ENCODE assay signal across 12 mouse cellular contexts in genomic region chr7:73745903-73746302, GRCm38 (mm10). TPM values are rescaled to one million over a fixed set of nuclear protein-coding genes. Genes with fewer than 3 reads are reported as not detected.
A peak's percentile ranks its signal among the peaks of the same experiment; 100 is the strongest.
DNase-seq lines count a peak whose midpoint lies in the region; ATAC-seq and TF ChIP-seq lines count a peak whose summit lies in the region.
"Had no signal": no experiment of that assay in that cellular context is flagged by ENCODE, and none has a peak within 500 bp of the region (broad histone marks: within the 10 kb centered on the region; RNA-seq: fewer than 3 reads in every experiment).

No protein-coding gene starts in this region.

- peaks cover 6% of the 10 kb centered on the region; the same call in 1 of the 2 replicates for H3K27me3 ChIP-seq in lung, embryonic 14.5 days (ENCODE audit: insufficient read depth, low read length)
- peaks cover 9% of the 10 kb centered on the region for H3K27me3 ChIP-seq in limb, embryonic 14.5 days (ENCODE audit: control insufficient read depth, insufficient read depth, low read length)

- H3K36me3 ChIP-seq in lung, embryonic 14.5 days (ENCODE audit: insufficient read depth), result no peaks in the 10 kb centered on the region
- no peaks in the 10 kb centered on the region for H3K36me3 ChIP-seq in limb, embryonic 14.5 days (ENCODE audit: control insufficient read depth, insufficient read depth, low read length)
- H3K36me3 ChIP-seq: limb, embryonic 15.5 days had no signal

- ATAC-seq in lung, embryonic 14.5 days (ENCODE audit: insufficient read depth), result no peak
- peak; percentile 28; the same call in 1 of the 2 replicates for ATAC-seq in limb, embryonic 14.5 days (ENCODE audit: low FRiP score, low read depth)
- ATAC-seq in megakaryocyte progenitor cell, adult 5-6 weeks (replicated peaks; ENCODE audit: poor library complexity), result no peak

- H3K27ac ChIP-seq in lung, embryonic 14.5 days (ENCODE audit: low read depth), result peak overlapping the region; percentile 89
- H3K27ac ChIP-seq in limb, embryonic 14.5 days (replicated peaks; ENCODE audit: low read depth, low read length), result no peak overlapping the region
- H3K27ac ChIP-seq: hindbrain, postnatal 0 days; limb, embryonic 15.5 days had no signal

- TF ChIP-seq CTCF in lung, embryonic 14.5 days (IDR thresholded peaks at IDR 0.05; ENCODE audit: low read depth), result no peak
- no peak for TF ChIP-seq CTCF in lung, adult 2 months (IDR thresholded peaks at IDR 0.05; ENCODE audit: insufficient read depth, low read length)

- no peak overlapping the region for H3K4me3 ChIP-seq in lung, embryonic 14.5 days (ENCODE audit: low read depth, low read length)
- H3K4me3 ChIP-seq in lung, adult 2 months (replicated peaks; ENCODE audit: extremely low read depth, low read depth, low read length), result no peak overlapping the region
- H3K4me3 ChIP-seq in limb, embryonic 14.5 days (replicated peaks; ENCODE audit: low read length), result no peak overlapping the region
- H3K4me3 ChIP-seq: limb, embryonic 15.5 days; megakaryocyte, embryonic 14.5 days had no signal

- WGBS in lung, embryonic 14.5 days, result 46% methylated on average over 5 of the region's 5 CpGs
- 64% methylated on average over 5 of the region's 5 CpGs for WGBS in lung, adult 2 months
- 27% methylated on average over 5 of the region's 5 CpGs for WGBS in limb, embryonic 14.5 days

- no peak for TF ChIP-seq POLR2A in lung, adult 2 months (IDR thresholded peaks at IDR 0.05; ENCODE audit: borderline replicate concordance, extremely low read depth, low read depth, low read length)
- no peak for TF ChIP-seq POLR2A in limb, embryonic 14.5 days (IDR thresholded peaks at IDR 0.05; ENCODE audit: borderline replicate concordance, extremely low read depth, insufficient read depth, insufficient read length)

- H3K9ac ChIP-seq in lung, embryonic 14.5 days, result no peak overlapping the region
- H3K9ac ChIP-seq in limb, embryonic 14.5 days (ENCODE audit: low read depth, low read length, severe bottlenecking), result no peak overlapping the region
- H3K9ac ChIP-seq: limb, embryonic 15.5 days had no signal

- H3K4me2 ChIP-seq in lung, embryonic 14.5 days, result 0 out of 2 replicates have a peak overlapping the region, but pooled peaks have one; percentile 33
- no peak overlapping the region for H3K4me2 ChIP-seq in limb, embryonic 14.5 days (replicated peaks; ENCODE audit: low read depth, low read length, severe bottlenecking)
- H3K4me2 ChIP-seq: limb, embryonic 15.5 days had no signal

- peak; percentile 74 for DNase-seq in gastrocnemius, adult 18-20 months (ENCODE audit: low spot score)
- DNase-seq in gastrocnemius, postnatal 4 days (ENCODE audit: low spot score in 2 of 2), result no peak
- DNase-seq in lung, embryonic 14.5 days, result peak; percentile 73
- DNase-seq in lung, adult 2 months, result no peak
- DNase-seq in limb, embryonic 14.5 days (ENCODE audit: low spot score), result peak; percentile 62
- DNase-seq in natural killer cell, adult 2 months (ENCODE audit: low spot score in 2 of 2), result no peak
- no peak for DNase-seq in ovary, postnatal 10 days (ENCODE audit: low spot score)
- DNase-seq: retina, postnatal 1 day had no signal

- H3K4me1 ChIP-seq in lung, embryonic 14.5 days (ENCODE audit: insufficient read depth), result peaks cover 11% of the 10 kb centered on the region
- H3K4me1 ChIP-seq in lung, adult 2 months (ENCODE audit: control insufficient read depth, insufficient read depth, low read length), result peaks cover 6% of the 10 kb centered on the region
- peaks cover 24% of the 10 kb centered on the region for H3K4me1 ChIP-seq in limb, embryonic 14.5 days (ENCODE audit: control insufficient read depth, insufficient read depth, low read length)

- no peaks in the 10 kb centered on the region for H3K9me3 ChIP-seq in lung, embryonic 14.5 days (ENCODE audit: low read depth, low read length)
- H3K9me3 ChIP-seq in limb, embryonic 14.5 days (ENCODE audit: control insufficient read depth, low read length), result no peaks in the 10 kb centered on the region
- H3K9me3 ChIP-seq: limb, embryonic 15.5 days had no signal

RNA-seq across cellular contexts. Expression of gene Fam174b, which starts 5.8 kb away (rescaled TPM):
- 1 to 10 TPM; 2.0 to 2.3 TPM for total RNA-seq in gastrocnemius, adult 18-20 months (2021)
- 10 to 100 TPM; 13.6 to 20.3 TPM for total RNA-seq in gastrocnemius, postnatal 4 days (2021)
- 72.6 and 74.8 TPM in 2 replicates for polyA plus RNA-seq in lung, embryonic 14.5 days (2014; fragmentation: Nextera tagmentation; extraction: Ambion mirVana)
- 135 and 156 TPM in 2 replicates for polyA plus RNA-seq in lung, adult 2 months (2012; rRNA removed)
- 20.8 and 23.4 TPM in 2 replicates for polyA plus RNA-seq in limb, embryonic 14.5 days (2012; rRNA removed)
- 31.3 and 34.4 TPM in 2 replicates for polyA plus RNA-seq in limb, embryonic 14.5 days (2014; fragmentation: Nextera tagmentation; extraction: Ambion mirVana)
- 3.0 and 3.3 TPM in 2 replicates for total RNA-seq in megakaryocyte progenitor cell, adult 5-6 weeks (2015)
- 6.0 and 6.7 TPM in 2 replicates for total RNA-seq in megakaryocyte progenitor cell, adult 5-6 weeks (2017)

Comparison
In these comparisons a context has a peak if more than half of its experiments do, and no peak if none do; other contexts are left out.
1. DNase-seq: peak in gastrocnemius, adult 18-20 months (single experiment), lung, embryonic 14.5 days (single experiment) and limb, embryonic 14.5 days (single experiment); none in gastrocnemius, postnatal 4 days (0 of 2), lung, adult 2 months (single experiment), natural killer cell, adult 2 months (0 of 2) and ovary, postnatal 10 days (single experiment).